Mouse (Mus musculus) effector memory CD4-positive, alpha-beta T cell, adult 5 months (primary cell): ENCODE measurements around the gene Rnf17. TPM values are rescaled to one million over a fixed set of nuclear protein-coding genes. Genes with fewer than 3 reads are reported as not detected.

ENCODE experiments used
- polyA plus RNA-seq: library from polyadenylated mRNA; unstranded; fragments of 100-300 nt; shearing (Covaris generic); gene quantifications from one replicate; pipeline ENCODE4 v1.2.1, GENCODE M21; 2017

Gene Rnf17
- 0.79 TPM for polyA plus RNA-seq

DNA sequence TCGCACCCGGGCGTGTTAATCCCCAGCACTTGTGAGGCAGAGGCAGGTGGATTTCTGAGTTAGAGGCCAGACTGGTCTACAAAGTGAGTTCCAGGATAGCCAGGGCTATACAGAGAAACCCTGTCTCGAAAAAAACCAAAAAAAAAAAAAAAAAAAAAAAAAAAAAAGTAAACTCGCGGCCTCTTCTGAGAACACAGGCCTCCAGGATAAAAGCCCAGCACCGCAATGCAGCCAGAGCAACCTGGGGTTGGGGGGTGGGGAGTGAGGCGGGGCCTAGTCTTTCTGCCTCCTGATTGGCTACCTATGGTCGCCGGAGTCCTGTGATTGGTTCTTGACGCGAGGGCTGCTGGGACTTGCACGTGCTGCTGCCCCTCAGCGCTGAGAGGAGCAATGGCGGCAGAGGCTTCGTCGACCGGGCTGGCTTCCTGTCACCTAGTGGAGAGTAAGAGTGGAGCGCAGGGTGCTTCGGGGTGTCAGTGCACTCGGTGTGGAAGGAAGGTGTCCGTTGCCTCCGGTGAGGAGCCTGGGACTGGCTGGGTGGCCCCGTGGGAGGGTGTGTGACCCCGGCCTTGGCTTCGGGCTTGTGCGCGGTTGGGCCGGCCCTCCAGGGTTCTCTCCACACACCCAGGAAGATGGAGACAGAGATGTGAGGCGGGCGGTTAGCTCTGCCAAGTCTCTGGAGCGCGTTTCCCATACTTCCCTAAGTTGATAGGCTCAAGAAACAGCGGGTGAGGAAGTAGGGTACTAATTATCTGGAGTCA is at the start of gene Rnf17:
TSS of gene Rnf17 (plus strand) at position 271 of the 761 bp plus-strand sequence.

DNA sequence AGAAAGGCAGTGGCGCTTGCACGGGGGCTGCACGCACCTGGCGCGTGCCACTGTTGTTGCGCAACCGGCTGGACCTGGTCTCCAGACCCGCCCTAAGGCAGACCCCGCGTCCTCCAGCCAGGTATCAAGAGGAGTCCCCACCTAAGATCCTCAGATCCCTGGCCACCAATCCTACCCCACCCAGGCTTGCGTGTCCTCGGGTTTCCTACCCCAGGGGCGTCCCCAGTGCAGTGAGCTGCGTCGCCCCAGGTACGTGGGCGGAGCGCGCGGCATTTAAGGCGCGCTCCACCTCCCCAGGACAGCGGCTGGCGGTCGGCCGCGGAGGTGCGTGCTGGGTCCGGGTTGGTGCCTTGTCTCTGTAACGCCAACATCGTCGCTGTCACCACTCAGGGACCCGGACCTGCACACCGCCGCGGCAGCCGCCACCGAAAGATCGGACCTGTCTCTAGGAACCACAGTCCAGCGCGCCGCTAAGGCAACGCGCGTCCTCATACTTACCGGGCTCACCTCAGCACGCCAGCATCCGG is 37.6 kb upstream of the Rnf17 start, which contains the start of gene Atp12a:
TSS of gene Atp12a (plus strand) at position 358 of the 527 bp plus-strand sequence.

Other genes with a start within 250 kb of the Rnf17 start
- gene Gzmg, start 243.0 kb upstream of the Rnf17 start, polyA plus RNA-seq = not detected
- gene Gzmn, start 228.0 kb upstream of the Rnf17 start, polyA plus RNA-seq = not detected
- not detected for gene Gzmf, start 191.2 kb upstream of the Rnf17 start, polyA plus RNA-seq
- 1.1 TPM for gene Gzmc, start 167.9 kb upstream of the Rnf17 start, polyA plus RNA-seq
- 14.5 TPM for gene Gzmb, start 140.3 kb upstream of the Rnf17 start, polyA plus RNA-seq
- gene Atp12a, start 37.5 kb upstream of the Rnf17 start, polyA plus RNA-seq = not detected
- 4.9 TPM for gene Cenpj, start 172.8 kb downstream of the Rnf17 start, polyA plus RNA-seq
- gene Parp4, start 173.0 kb downstream of the Rnf17 start, polyA plus RNA-seq = 18.9 TPM